Mouse (Mus musculus) megakaryocyte, embryonic 14.5 days (primary cell): ENCODE measurements around the gene Cks1b.

ENCODE experiments used
- FLI1 ChIP-seq: IDR thresholded peaks from 2 replicates; pipeline ENCODE4 v1.6.1; 2012; ENCODE audit warnings: low read length, inconsistent platforms, mixed read lengths
- GATA1 ChIP-seq: IDR thresholded peaks from 3 replicates; pipeline ENCODE4 v1.6.1; 2012; ENCODE audit warnings: mixed read lengths, low read length, inconsistent platforms, borderline replicate concordance

DNA sequence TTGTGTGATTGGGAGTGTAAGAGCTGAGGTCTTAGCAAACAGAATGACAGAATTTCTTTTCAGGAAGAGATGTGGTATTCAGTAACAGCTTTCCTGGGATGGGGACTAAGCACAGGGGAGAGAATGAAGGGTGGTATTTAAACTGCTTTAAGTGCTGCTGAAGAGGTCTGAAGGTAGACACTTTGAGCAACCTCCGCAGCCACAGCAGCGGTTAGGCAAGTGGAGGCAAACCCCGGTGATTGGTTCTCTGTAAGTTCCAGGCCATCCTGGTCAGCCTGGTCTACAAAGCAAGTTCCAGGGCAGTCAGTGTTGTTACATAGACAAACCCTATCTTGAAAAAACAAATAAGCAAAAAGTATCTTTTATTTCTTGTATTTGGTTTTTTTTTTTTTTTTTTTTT, 1.8 kb upstream of the Cks1b start:
- TF ChIP-seq FLI1: no peak
- TF ChIP-seq GATA1: no peak
